Mouse (Mus musculus) spleen, adult 2 months (tissue): ENCODE results near the gene Nrtn.

Experiments used
- CTCF ChIP-seq: fragments of 200-500 bp; IDR thresholded peaks from 2 replicates; pipeline ENCODE4 v1.5.1; 2011; ENCODE audit warnings: mild to moderate bottlenecking, inconsistent platforms; ENCODE audit not compliant: insufficient read depth, insufficient read length, insufficient replicate concordance; ENCODE audit errors: extremely low read depth
- POLR2A ChIP-seq: fragments of 200-500 bp; IDR thresholded peaks from 2 replicates; pipeline ENCODE4 v1.6.1; 2011; ENCODE audit warnings: low read depth, low read length, inconsistent platforms

DNA sequence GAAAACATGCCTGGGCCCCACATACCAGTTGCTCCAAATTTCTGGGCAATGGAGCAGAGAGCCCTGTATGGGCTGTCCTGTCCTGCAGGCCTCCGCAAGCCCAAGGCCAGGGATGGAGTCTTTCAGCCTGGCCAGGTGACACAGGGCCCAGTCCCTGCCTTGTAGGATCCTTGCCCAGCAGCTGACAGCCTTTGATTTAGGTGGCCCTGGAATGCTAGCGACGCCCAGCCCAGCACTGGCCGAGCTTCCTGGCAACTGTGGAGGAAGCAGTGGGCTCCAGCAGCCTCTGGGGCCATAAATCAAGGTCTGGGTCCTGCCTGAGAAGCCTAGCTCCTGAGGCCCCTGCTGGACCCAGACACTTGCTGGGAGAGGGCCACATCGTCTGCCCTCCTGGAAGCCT lies 34.9 kb downstream of the Nrtn start:
- no peak for TF ChIP-seq POLR2A
- TF ChIP-seq CTCF = no peak
